Mouse (Mus musculus) C2C12 (cell line): Measurements from ENCODE around the gene Egfl8. TPM values are rescaled to one million over a fixed set of nuclear protein-coding genes. Genes with fewer than 3 reads are reported as not detected.

Experiments
- H3K27me3 ChIP-seq: one replicate; pipeline ENCODE4 v1.6.1; 2011; ENCODE audit not compliant: control insufficient read depth, insufficient read depth, insufficient read length
- H3K36me3 ChIP-seq: one replicate; pipeline ENCODE4 v1.6.1; 2011; ENCODE audit not compliant: control insufficient read depth, insufficient read depth
- H3K4me3 ChIP-seq: one replicate; pipeline ENCODE4 v1.5.1; 2011; ENCODE audit warnings: mild to moderate bottlenecking, control low read depth; ENCODE audit not compliant: poor library complexity, insufficient read depth, severe bottlenecking
- H3K79me2 ChIP-seq: one replicate; pipeline ENCODE4 v1.6.1; 2011; ENCODE audit not compliant: control insufficient read depth, insufficient read depth
- H3K79me3 ChIP-seq: one replicate; pipeline ENCODE4 v1.6.1; 2011; ENCODE audit warnings: low read depth, control low read depth
- H3ac ChIP-seq: one replicate; pipeline ENCODE3; 2011; ENCODE audit warnings: low read depth; ENCODE audit not compliant: control insufficient read depth, insufficient read length
- CEBPB ChIP-seq: IDR thresholded peaks from one replicate; pipeline ENCODE4 v1.6.1; 2011; ENCODE audit warnings: low read depth, mild to moderate bottlenecking, control low read depth, moderate library complexity
- CTCF ChIP-seq: IDR thresholded peaks from one replicate; pipeline ENCODE4 v1.5.1; 2011; ENCODE audit not compliant: control insufficient read depth, insufficient read depth, insufficient read length
- FOSL1 ChIP-seq: IDR thresholded peaks from one replicate; pipeline ENCODE4 v1.8.0; 2011; ENCODE audit warnings: mild to moderate bottlenecking, low read length; ENCODE audit not compliant: poor library complexity, insufficient read depth, severe bottlenecking
- MAX ChIP-seq: IDR thresholded peaks from one replicate; pipeline ENCODE4 v1.6.1; 2011; ENCODE audit warnings: mild to moderate bottlenecking, control low read depth
- MYOD1 ChIP-seq: IDR thresholded peaks from one replicate; pipeline ENCODE4 v1.6.1; 2011; ENCODE audit warnings: low read depth; ENCODE audit not compliant: control insufficient read depth, insufficient read length
- MYOG ChIP-seq: IDR thresholded peaks from one replicate; pipeline ENCODE4 v1.6.1; 2011; ENCODE audit not compliant: control insufficient read depth, insufficient read length; ENCODE audit errors: extremely low read depth
- USF1 ChIP-seq: IDR thresholded peaks from one replicate; pipeline ENCODE4 v1.6.1; 2011; ENCODE audit warnings: low read depth, mild to moderate bottlenecking, control low read depth, moderate library complexity
- polyA plus RNA-seq: library from polyadenylated mRNA; unstranded; fragments of >200 nt; fragmentation: generic; extraction: Trizol; gene quantifications from one replicate; pipeline ENCODE4 v1.2.1, GENCODE M21; 2012; ENCODE audit warnings: missing spikeins

The Egfl8 gene
- polyA plus RNA-seq, 1 experiment: 0.22 TPM

GRCm38 (mm10) chr17:34660259-34660820, 44.6 kb upstream of the Egfl8 start:
- Histone ChIP-seq H3K79me3 (no peaks in the 10 kb centered on the region), H3K79me2 (no peaks in the 10 kb centered on the region), H3K36me3 (no peaks in the 10 kb centered on the region), H3ac (no peak overlapping the region), H3K27me3 (peaks cover 46% of the 10 kb centered on the region), H3K4me3 (no peak overlapping the region)
- TF ChIP-seq CTCF (no peak), FOSL1 (no peak), CEBPB (no peak), MYOG (no peak), MYOD1 (no peak), MAX (no peak), USF1 (no peak)

GRCm38 (mm10) chr17:34659897-34660214, 44.1 kb upstream of the Egfl8 start:
- no peaks in the 10 kb centered on the region for H3K36me3 ChIP-seq
- no peaks in the 10 kb centered on the region for H3K79me2 ChIP-seq
- H3K4me3 ChIP-seq: no peak overlapping the region
- no peak overlapping the region for H3ac ChIP-seq
- peaks cover 45% of the 10 kb centered on the region for H3K27me3 ChIP-seq
- H3K79me3 ChIP-seq: no peaks in the 10 kb centered on the region
- TF ChIP-seq MYOG (no peak), MYOD1 (no peak), USF1 (no peak), CTCF (no peak), FOSL1 (no peak), CEBPB (no peak), MAX (no peak)

- Histone ChIP-seq H3K36me3 (no peaks in the 10 kb centered on the region), H3ac (no peak overlapping the region), H3K27me3 (peaks cover 41% of the 10 kb centered on the region), H3K79me3 (no peaks in the 10 kb centered on the region), H3K79me2 (no peaks in the 10 kb centered on the region), H3K4me3 (no peak overlapping the region)
- TF ChIP-seq CTCF (no peak), MYOD1 (no peak), FOSL1 (no peak)
Measured at GRCm38 (mm10) chr17:34659181-34659896, 43.6 kb upstream of the Egfl8 start.

GRCm38 (mm10) chr17:34658591-34658990, 42.8 kb upstream of the Egfl8 start:
- no peak overlapping the region for H3K4me3 ChIP-seq
- no peak overlapping the region for H3ac ChIP-seq
- H3K36me3 ChIP-seq: no peaks in the 10 kb centered on the region
- H3K79me3 ChIP-seq: no peaks in the 10 kb centered on the region
- H3K27me3 ChIP-seq: peaks cover 37% of the 10 kb centered on the region
- TF ChIP-seq FOSL1 (no peak), MYOG (no peak), USF1 (no peak), CTCF (no peak), CEBPB (no peak), MYOD1 (no peak), MAX (no peak)
- no peaks in the 10 kb centered on the region for H3K79me2 ChIP-seq

DNA sequence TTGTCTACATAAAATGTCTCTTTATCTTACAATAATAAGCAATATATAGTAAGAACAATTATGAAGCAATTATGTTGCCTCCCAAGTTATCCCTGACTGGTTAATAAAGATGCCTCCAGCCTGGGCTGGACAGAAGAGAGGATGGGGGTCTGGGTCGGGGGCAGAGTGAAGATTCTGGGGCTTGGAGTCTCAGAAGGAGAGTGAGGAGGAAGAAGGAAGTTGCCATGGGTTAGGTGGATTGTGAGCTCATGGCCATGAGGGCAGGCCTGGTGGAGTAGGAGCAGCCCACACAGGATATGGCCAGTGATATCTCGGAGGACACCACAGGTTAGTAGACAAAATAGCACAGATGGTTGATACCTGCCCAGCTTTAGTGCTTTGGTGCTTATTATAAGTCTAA, 42.4 kb upstream of the Egfl8 start:
- no peaks in the 10 kb centered on the region for H3K79me2 ChIP-seq
- H3K27me3 ChIP-seq: peaks cover 33% of the 10 kb centered on the region
- peaks cover under 1% of the 10 kb centered on the region for H3K36me3 ChIP-seq
- TF ChIP-seq CTCF: no peak
- no peak for TF ChIP-seq CEBPB
- no peak for TF ChIP-seq MYOD1
- no peak for TF ChIP-seq MYOG
- no peak for TF ChIP-seq MAX
- TF ChIP-seq FOSL1: no peak
- TF ChIP-seq USF1: no peak
- H3K4me3 ChIP-seq: no peak overlapping the region
- no peaks in the 10 kb centered on the region for H3K79me3 ChIP-seq
- no peak overlapping the region for H3ac ChIP-seq

DNA sequence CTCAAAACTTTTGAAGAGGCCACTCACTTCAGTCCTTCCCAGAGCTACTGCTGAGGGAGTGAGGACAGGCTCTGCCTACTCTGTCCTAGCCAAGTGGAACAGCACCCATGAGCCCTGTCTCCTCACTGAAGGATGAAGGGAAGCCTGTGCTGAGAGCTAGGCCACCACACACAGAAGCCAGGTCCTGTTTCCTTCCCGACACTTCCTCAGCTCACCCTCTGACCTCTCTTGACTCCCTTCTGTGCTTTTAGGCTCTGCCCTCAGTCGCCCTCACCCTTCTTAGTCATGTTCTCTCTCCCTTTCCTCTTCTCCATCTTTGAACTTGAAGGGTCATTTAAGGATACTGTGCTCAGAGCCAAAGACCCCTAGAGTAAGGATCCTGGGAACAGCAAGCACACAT, 41.5 kb upstream of the Egfl8 start:
- H3K79me2 ChIP-seq: no peaks in the 10 kb centered on the region
- TF ChIP-seq CEBPB: no peak
- no peak for TF ChIP-seq MAX
- TF ChIP-seq MYOD1: no peak
- TF ChIP-seq USF1: no peak
- TF ChIP-seq CTCF: no peak
- TF ChIP-seq MYOG: no peak
- TF ChIP-seq FOSL1: no peak
- H3K79me3 ChIP-seq: no peaks in the 10 kb centered on the region

More for the DNA sequence above, 41.5 kb upstream of the Egfl8 start:
- Histone ChIP-seq H3K36me3 (peaks cover 7% of the 10 kb centered on the region), H3K27me3 (peaks cover 28% of the 10 kb centered on the region), H3ac (no peak overlapping the region), H3K4me3 (no peak overlapping the region)
